Mouse (Mus musculus) embryonic facial prominence, embryonic 11.5 days (tissue): ENCODE data around the gene N4bp3. TPM values are rescaled to one million over a fixed set of nuclear protein-coding genes. Genes with fewer than 3 reads are reported as not detected.

Experiments
- ATAC-seq: fragments of 200-750 bp; cut with Nextera tagmentation; replicated peaks from 2 replicates; pipeline ENCODE4 v1.8.0; 2017; ENCODE audit warnings: low read depth; ENCODE audit not compliant: insufficient number of reproducible peaks, low FRiP score, low TSS enrichment
- DNase-seq: peaks from one replicate; pipeline ENCODE4 v3.0.0-alpha.2; 2015; ENCODE audit warnings: low spot score
- H3K27ac ChIP-seq: fragments of 300-500 bp; sonication (generic); replicated peaks from 2 replicates; pipeline ENCODE4 v1.5.1; 2014; ENCODE audit warnings: mild to moderate bottlenecking, low read depth, low read length, control low read depth
- H3K27me3 ChIP-seq: fragments of 300-500 bp; sonication (generic); 2 replicates; pipeline ENCODE4 v1.6.1; 2014; ENCODE audit warnings: mild to moderate bottlenecking, low read length, moderate library complexity, mixed read lengths; ENCODE audit not compliant: control insufficient read depth, insufficient read depth
- H3K36me3 ChIP-seq: fragments of 300-500 bp; sonication (generic); replicated peaks from 2 replicates; pipeline ENCODE4 v1.6.1; 2014; ENCODE audit warnings: low read depth, mild to moderate bottlenecking, low read length, moderate library complexity, mixed read lengths; ENCODE audit not compliant: control insufficient read depth, insufficient read depth
- H3K4me1 ChIP-seq: fragments of 300-500 bp; sonication (generic); 2 replicates; pipeline ENCODE4 v1.6.1; 2014; ENCODE audit warnings: low read length, mixed read lengths; ENCODE audit not compliant: control insufficient read depth, insufficient read depth
- H3K4me2 ChIP-seq: fragments of 300-500 bp; sonication (generic); 2 replicates; pipeline ENCODE4 v1.6.1; 2014; ENCODE audit warnings: low read depth, mild to moderate bottlenecking, control low read depth, low read length, moderate library complexity
- H3K4me3 ChIP-seq: fragments of 300-500 bp; sonication (generic); 2 replicates; pipeline ENCODE4 v1.5.1; 2014; ENCODE audit warnings: low read depth, low read length, control low read depth
- H3K9ac ChIP-seq: fragments of 300-500 bp; sonication (generic); replicated peaks from 2 replicates; pipeline ENCODE4 v1.6.1; 2014; ENCODE audit warnings: mild to moderate bottlenecking, control low read depth, low read length
- H3K9me3 ChIP-seq: fragments of 300-500 bp; sonication (generic); replicated peaks from 2 replicates; pipeline ENCODE4 v1.6.1; 2016; ENCODE audit warnings: mild to moderate bottlenecking, low read length, inconsistent platforms, mixed read lengths; ENCODE audit not compliant: control insufficient read depth
- WGBS: fragments of 180-500 bp; shearing (Covaris S2); extraction: QIAGEN DNeasy Blood & Tissue Kit; methylation state at CpG from one replicate; pipeline ENCODE4 v1.1.7; 2014; 5-methylcytosine and 5-hydroxymethylcytosine counted together
- polyA plus RNA-seq: library from polyadenylated mRNA; unstranded; fragments of >200 nt; fragmentation: Nextera tagmentation; extraction: Ambion mirVana; gene quantifications from 2 replicates; pipeline ENCODE4 v1.2.1, GENCODE M21; 2014

Gene N4bp3
- polyA plus RNA-seq, 1 experiment from 2014 or later = 7.4 TPM

DNA sequence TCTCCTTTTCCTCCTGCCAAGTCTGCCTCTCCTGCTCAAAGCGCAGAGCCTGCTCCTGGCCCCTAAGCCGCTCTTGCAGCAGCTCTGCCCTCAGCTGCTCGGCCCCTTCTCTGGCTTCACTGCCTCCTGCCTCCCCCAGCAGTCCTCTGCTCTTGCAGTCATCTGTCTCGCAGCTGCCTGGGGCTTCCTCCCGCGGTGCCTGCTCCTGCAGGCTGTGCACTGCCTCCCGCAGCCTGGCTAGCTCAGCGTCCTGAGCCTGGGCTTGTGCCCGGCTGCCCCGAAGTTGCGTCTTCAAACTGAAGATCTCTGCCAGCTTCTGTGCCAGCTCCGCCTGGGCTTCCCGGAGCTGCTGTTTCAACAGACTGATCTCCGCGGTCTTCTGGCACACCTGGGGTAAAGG, 6.9 kb downstream of the N4bp3 start:
- Histone ChIP-seq H3K9me3 (no peaks in the 10 kb centered on the region), H3K4me2 (no peak overlapping the region; the same call in 1 of the 2 replicates), H3K9ac (no peak overlapping the region; the same call in 1 of the 2 replicates), H3K36me3 (no peaks in the 10 kb centered on the region), H3K27me3 (no peaks in the 10 kb centered on the region), H3K4me1 (no peaks in the 10 kb centered on the region; the same call in 1 of the 2 replicates), H3K4me3 (no peak overlapping the region), H3K27ac (no peak overlapping the region)
- ATAC-seq = no peak
- 41% methylated on average over 15 of the region's 15 CpGs for WGBS
- no peak for DNase-seq

DNA sequence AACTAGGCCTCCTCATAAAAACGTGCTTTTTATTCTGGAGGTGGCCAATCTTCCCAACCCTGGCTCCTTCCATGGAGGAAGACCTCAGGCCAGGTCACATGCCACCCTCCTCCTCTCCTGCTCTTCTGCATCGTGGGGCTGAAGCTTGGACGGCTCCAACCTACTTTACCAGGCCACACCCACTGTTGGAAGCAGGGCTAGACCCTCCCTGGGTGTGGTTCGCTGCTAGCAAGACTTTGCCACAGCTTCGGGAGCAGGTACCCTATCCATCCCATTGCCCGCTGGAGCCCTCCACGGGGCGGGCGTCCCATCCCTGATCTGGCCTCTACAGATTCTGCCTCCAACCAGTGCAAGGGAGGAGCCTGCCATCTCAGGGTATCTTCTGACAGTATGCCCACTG, 7.4 kb downstream of the N4bp3 start:
- WGBS = 77% methylated on average over 9 of the region's 9 CpGs
- H3K9ac ChIP-seq = no peak overlapping the region

DNA sequence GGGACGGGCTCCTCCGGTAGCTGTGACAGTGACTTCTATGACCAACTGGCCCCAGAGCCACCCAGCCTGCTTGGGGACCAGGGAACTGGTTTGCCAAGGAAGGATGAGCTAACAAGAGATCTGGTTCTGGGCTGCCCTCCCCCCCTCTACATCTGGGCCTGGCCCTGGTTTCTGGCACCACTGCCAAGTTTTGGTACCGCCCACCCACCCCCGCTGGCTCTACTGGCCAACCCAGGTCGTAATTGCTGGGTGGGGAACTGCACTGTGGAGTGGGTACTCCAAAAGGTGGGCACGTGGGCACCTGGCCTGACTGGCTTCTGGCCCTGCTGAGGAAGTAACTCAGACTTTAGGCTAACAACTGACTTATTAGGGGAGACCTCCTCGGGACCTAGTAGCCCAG, 9.9 kb downstream of the N4bp3 start:
- H3K36me3 ChIP-seq = no peaks in the 10 kb centered on the region
- H3K4me1 ChIP-seq = no peaks in the 10 kb centered on the region
- no peak overlapping the region for H3K4me2 ChIP-seq
- 81% methylated on average over 7 of the region's 7 CpGs for WGBS
- H3K4me3 ChIP-seq = no peak overlapping the region
- no peaks in the 10 kb centered on the region for H3K9me3 ChIP-seq
- ATAC-seq (no peak), DNase-seq (no peak)
- H3K27me3 ChIP-seq = no peaks in the 10 kb centered on the region
- no peak overlapping the region for H3K9ac ChIP-seq
- H3K27ac ChIP-seq = no peak overlapping the region

More for the DNA sequence above, 7.4 kb downstream of the N4bp3 start:
- no peak for ATAC-seq
- H3K9me3 ChIP-seq = no peaks in the 10 kb centered on the region
- DNase-seq = no peak
- no peak overlapping the region for H3K4me3 ChIP-seq
- H3K4me1 ChIP-seq = no peaks in the 10 kb centered on the region
- H3K4me2 ChIP-seq = no peak overlapping the region
- H3K27ac ChIP-seq = no peak overlapping the region
- H3K36me3 ChIP-seq = no peaks in the 10 kb centered on the region
- no peaks in the 10 kb centered on the region for H3K27me3 ChIP-seq

DNA sequence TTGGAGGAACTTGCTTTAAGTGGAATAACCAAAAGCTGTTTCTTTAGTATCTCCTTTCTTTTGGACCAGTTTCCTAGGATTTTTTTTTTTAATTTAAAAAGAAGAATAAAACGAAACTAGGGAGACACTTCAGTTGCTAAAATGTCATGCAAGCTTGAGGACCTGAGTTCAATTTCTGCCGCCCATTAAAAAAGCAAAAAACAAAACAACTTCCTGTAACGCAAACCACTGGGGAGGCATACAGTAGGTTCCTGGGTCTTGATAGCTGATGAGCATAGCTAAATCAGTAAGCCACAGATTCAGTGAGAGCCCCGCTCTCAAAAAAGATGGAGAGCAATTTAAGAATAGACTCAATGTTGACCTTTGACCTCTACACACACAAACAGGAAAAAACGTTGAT, 12.1 kb downstream of the N4bp3 start:
- H3K27me3 ChIP-seq = no peaks in the 10 kb centered on the region
- no peak overlapping the region for H3K4me3 ChIP-seq
- no peak overlapping the region for H3K27ac ChIP-seq
- H3K4me1 ChIP-seq = no peaks in the 10 kb centered on the region
- peak overlapping the region; percentile 36 for H3K9ac ChIP-seq
- ATAC-seq = no peak
- H3K4me2 ChIP-seq = no peak overlapping the region
- WGBS = 57% methylated on average over 5 of the region's 5 CpGs
- DNase-seq = no peak
- no peaks in the 10 kb centered on the region for H3K9me3 ChIP-seq
- H3K36me3 ChIP-seq = no peaks in the 10 kb centered on the region

DNA sequence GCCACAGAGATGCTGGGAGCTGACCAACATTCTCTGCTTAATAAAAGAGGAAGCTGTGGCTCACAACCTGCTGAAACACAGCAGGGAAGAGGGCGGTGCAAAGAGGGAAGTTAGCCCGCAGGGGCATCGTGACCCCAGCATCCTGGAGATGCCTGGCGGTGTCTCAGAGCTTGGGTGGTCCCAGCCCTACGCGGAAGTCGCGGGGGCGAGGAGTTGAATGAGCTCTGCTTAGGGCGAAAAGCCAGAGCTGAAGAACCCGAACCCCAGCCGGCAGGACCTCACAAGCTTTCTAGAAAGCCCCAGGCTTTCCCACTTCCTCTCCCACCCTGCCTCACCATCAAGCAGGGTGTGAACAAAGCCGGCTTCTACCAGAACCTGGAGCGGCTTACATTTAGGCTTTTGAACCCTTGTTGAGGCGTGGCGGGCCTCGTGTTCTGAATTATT, 12.6 kb downstream of the N4bp3 start:
- no peaks in the 10 kb centered on the region for H3K9me3 ChIP-seq
- WGBS = 3% methylated on average over 17 of the region's 17 CpGs
- no peaks in the 10 kb centered on the region for H3K27me3 ChIP-seq
- DNase-seq (peak; percentile 76), ATAC-seq (no peak)
- H3K4me3 ChIP-seq = peak overlapping the region; percentile 16; the same call in 1 of the 2 replicates
- H3K4me2 ChIP-seq = peak overlapping the region; percentile 28
- H3K27ac ChIP-seq = no peak overlapping the region
- no peaks in the 10 kb centered on the region for H3K36me3 ChIP-seq
- peak overlapping the region; percentile 36 for H3K9ac ChIP-seq
- H3K4me1 ChIP-seq = no peaks in the 10 kb centered on the region

DNA sequence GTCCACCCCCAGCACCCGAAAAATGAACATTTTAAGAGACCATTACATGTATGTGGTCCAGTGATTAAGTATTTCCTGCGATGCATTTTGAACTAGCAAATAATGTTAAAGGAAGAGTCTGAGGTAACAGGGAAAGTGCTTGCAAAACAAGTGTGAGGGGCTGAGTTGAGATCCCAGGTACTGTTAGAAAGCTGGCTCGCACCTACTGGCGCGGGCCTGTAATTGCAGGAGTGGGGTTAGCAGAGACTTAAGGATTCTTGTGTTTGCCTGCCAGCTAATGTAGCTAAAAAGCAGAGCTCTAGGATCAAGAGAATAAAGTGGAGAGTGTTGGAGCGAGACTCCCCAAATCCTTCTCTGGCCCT, 14.3 kb downstream of the N4bp3 start:
- Histone ChIP-seq H3K4me2 (peak overlapping the region; percentile 81), H3K9me3 (no peaks in the 10 kb centered on the region), H3K27ac (peak overlapping the region; percentile 58; the same call in 1 of the 2 replicates), H3K4me1 (no peaks in the 10 kb centered on the region), H3K4me3 (peak overlapping the region; percentile 73), H3K36me3 (no peaks in the 10 kb centered on the region), H3K9ac (peak overlapping the region; percentile 64), H3K27me3 (no peaks in the 10 kb centered on the region)
- WGBS = 6% methylated on average over 6 of the region's 6 CpGs
- peak; percentile 85 for DNase-seq
- ATAC-seq = no peak

DNA sequence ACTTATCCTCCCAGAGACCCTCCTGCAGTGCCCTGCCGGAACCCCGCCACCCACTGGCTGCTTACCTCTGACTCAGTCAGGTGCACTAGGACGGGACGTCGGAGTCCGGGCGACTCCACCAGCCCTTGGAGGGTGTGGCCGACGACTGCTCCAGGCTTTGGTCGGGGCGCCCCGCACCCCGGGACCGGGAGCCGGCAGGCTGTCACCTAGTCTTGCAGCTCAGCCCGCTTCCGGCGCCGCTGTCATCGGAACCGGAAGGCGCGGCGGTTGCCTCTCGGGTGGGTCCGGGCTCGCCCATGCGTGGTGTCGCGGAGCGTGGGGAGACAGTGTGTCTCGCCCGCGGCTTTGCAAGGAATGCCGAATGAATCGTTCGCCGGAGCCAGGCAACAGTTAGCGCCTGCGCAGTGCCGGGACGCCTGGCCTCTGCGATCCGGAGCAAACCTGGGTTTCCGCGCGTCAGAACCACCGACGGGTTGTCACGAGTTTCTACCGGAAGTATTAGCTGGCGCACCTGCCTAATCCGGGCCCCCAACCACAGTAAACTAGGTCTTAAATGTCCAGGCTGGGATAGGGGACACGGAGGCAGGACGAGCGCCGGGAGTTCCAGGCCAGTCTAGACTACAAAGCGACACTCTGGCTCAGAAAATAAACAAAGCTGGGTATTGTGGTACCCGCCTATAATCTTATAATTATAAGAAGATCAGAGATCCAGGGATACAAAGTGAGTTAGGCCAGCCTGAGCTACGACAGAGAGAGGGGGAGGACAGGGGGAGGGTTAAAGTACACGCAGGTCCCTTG, 14.9 kb downstream of the N4bp3 start, which contains the start of gene Rmnd5b:
TSS of gene Rmnd5b (minus strand) at position 372 of the 798 bp plus-strand sequence.
- Histone ChIP-seq H3K9me3 (no peaks in the 10 kb centered on the region), H3K27ac (peak within 1 kb of the TSS; percentile 58; the same call in 1 of the 2 replicates), H3K27me3 (no peaks in the 10 kb centered on the region), H3K36me3 (no peaks in the 10 kb centered on the region), H3K9ac (peak within 1 kb of the TSS; percentile 64), H3K4me1 (no peaks in the 10 kb centered on the region), H3K4me2 (peak within 1 kb of the TSS; percentile 81), H3K4me3 (peak within 1 kb of the TSS; percentile 73)
- DNase-seq = peak; percentile 88
- WGBS = under 1% methylated on average over 61 of the region's 61 CpGs
- ATAC-seq = peak; percentile 68

DNA sequence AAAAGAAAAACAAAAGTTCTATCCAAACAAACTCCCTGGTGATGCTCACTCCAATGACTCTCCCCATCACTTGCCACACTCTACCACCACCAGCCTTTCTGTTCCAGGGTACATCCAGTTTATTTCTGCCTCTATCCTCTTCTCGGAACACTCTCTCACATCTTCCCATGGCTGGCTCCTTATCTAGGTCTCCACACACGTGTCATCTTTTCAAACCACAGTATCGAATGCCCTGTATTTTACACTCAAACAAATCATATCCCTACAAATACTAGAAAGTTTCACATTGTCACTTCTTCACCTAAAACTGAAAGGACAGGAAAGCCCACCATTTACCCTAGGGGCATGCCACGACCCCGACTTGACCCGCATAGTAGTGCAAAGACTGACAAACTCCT, 15.5 kb downstream of the N4bp3 start:
- no peak for DNase-seq
- Histone ChIP-seq H3K9me3 (no peaks in the 10 kb centered on the region), H3K27me3 (no peaks in the 10 kb centered on the region), H3K36me3 (no peaks in the 10 kb centered on the region), H3K4me1 (no peaks in the 10 kb centered on the region), H3K9ac (peak overlapping the region; percentile 64), H3K4me2 (peak overlapping the region; percentile 81), H3K4me3 (peak overlapping the region; percentile 73), H3K27ac (no peak overlapping the region)
- ATAC-seq = no peak
- 21% methylated on average over 6 of the region's 6 CpGs for WGBS
